Mouse (Mus musculus): ENCODE measurements around the gene Ddx24.

DNA sequence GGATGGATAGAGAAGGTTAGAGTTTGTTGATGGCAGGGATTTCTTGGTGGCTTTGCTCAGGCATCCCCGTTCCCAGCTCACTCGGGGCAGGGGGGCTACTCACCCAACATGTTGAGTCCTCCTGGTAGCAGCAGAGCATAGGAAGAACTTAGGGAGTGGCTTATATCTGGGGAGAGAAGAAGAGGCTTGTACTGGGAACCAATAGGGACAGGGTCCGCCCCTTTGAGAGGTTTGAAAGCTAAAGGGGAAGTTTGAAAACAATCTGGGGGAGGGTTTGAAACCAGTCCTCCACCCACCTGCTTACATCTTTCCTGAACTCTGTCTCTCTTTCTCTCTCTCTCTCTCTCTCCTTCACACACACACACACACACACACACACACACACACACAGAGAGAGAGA is 17.9 kb upstream of the Ddx24 start, which contains the start of gene Ifi27l2a:
- TF ChIP-seq CTCF (IDR thresholded peaks at IDR 0.05; ENCODE audit: borderline replicate concordance, insufficient read depth, low read depth, low read length) = no peak
- TF ChIP-seq POLR2A (IDR thresholded peaks at IDR 0.05; ENCODE audit: borderline replicate concordance, insufficient read depth, low read length) = no peak
